Mouse (Mus musculus) midbrain, embryonic 14.5 days (tissue): ENCODE data around the gene Tmem267. TPM values are rescaled to one million over a fixed set of nuclear protein-coding genes. Genes with fewer than 3 reads are reported as not detected.
A peak's percentile ranks its signal among the peaks of the same experiment; 100 is the strongest.

Experiments
- ATAC-seq: fragments of 200-750 bp; cut with Nextera tagmentation; 2 replicates; pipeline ENCODE4 v1.8.0; 2017; ENCODE audit warnings: moderate number of reproducible peaks, moderate library complexity; ENCODE audit not compliant: low FRiP score, low TSS enrichment
- DNase-seq: peaks from one replicate; pipeline ENCODE4 v3.0.0-alpha.2; 2015
- H3K27ac ChIP-seq: fragments of 300-500 bp; sonication (generic); replicated peaks from 2 replicates; pipeline ENCODE4 v1.5.1; 2014; ENCODE audit warnings: mild to moderate bottlenecking, low read depth, low read length, moderate library complexity
- H3K27me3 ChIP-seq: fragments of 300-500 bp; sonication (generic); 2 replicates; pipeline ENCODE4 v1.6.1; 2014; ENCODE audit warnings: low read length, control low read depth, mixed read lengths; ENCODE audit not compliant: control insufficient read depth, insufficient read depth
- H3K36me3 ChIP-seq: fragments of 300-500 bp; sonication (generic); 2 replicates; pipeline ENCODE4 v1.6.1; 2014; ENCODE audit warnings: low read length, control low read depth; ENCODE audit not compliant: control insufficient read depth, insufficient read depth
- H3K4me1 ChIP-seq: fragments of 300-500 bp; sonication (generic); 2 replicates; pipeline ENCODE4 v1.6.1; 2014; ENCODE audit warnings: mild to moderate bottlenecking, antibody characterized with exemption, low read length, control low read depth; ENCODE audit not compliant: control insufficient read depth, insufficient read depth
- H3K4me2 ChIP-seq: fragments of 300-500 bp; sonication (generic); 2 replicates; pipeline ENCODE4 v1.6.1; 2014; ENCODE audit warnings: mild to moderate bottlenecking, low read length, moderate library complexity
- H3K4me3 ChIP-seq: fragments of 300-500 bp; sonication (generic); replicated peaks from 2 replicates; pipeline ENCODE4 v1.5.1; 2014; ENCODE audit warnings: low read depth, low read length
- H3K9ac ChIP-seq: fragments of 300-500 bp; sonication (generic); replicated peaks from 2 replicates; pipeline ENCODE4 v1.6.1; 2014; ENCODE audit warnings: mild to moderate bottlenecking, low read length, moderate library complexity
- H3K9me3 ChIP-seq: fragments of 300-500 bp; sonication (generic); 2 replicates; pipeline ENCODE4 v1.6.1; 2016; ENCODE audit warnings: low read length, control low read depth, mixed read lengths; ENCODE audit not compliant: control insufficient read depth
- WGBS: fragments of 180-500 bp; shearing (Covaris S2); extraction: QIAGEN DNeasy Blood & Tissue Kit; methylation state at CpG from one replicate; pipeline ENCODE4 v1.1.7; 2014; 5-methylcytosine and 5-hydroxymethylcytosine counted together
- polyA plus RNA-seq: library from polyadenylated mRNA; unstranded; fragments of >200 nt; fragmentation: Nextera tagmentation; extraction: Ambion mirVana; gene quantifications from 2 replicates; pipeline ENCODE4 v1.2.1, GENCODE M21; 2014

The Tmem267 gene
- polyA plus RNA-seq, 1 experiment from 2014 or later: 6.6 TPM

DNA sequence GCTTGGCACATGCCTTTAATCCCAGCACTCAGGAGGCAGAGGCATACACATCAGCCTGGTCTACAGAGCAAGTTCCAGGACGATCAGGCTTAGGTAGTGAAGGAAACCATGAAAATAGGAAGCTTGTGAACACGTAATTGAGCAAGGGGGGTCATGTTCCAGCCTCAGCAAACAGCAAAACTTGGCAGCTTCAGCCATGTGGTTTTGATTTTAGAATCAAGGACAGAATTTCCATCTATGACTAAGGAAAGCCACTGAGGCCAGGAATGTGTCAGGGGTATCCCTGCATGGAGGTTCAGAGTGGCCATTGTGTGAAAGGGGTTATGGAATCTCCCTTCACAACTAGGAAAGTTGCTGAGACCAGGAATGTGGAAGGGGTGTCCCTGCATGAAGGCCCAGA lies 147.7 kb downstream of the Tmem267 start:
- no peaks in the 10 kb centered on the region for H3K36me3 ChIP-seq
- ATAC-seq: no peak
- H3K9ac ChIP-seq: no peak overlapping the region
- H3K4me1 ChIP-seq: no peaks in the 10 kb centered on the region
- DNase-seq: no peak
- no peaks in the 10 kb centered on the region for H3K9me3 ChIP-seq
- H3K27ac ChIP-seq: no peak overlapping the region
- H3K4me3 ChIP-seq: no peak overlapping the region
- WGBS: 80% methylated on average over 2 of the region's 2 CpGs
- no peak overlapping the region for H3K4me2 ChIP-seq
- H3K27me3 ChIP-seq: no peaks in the 10 kb centered on the region

DNA sequence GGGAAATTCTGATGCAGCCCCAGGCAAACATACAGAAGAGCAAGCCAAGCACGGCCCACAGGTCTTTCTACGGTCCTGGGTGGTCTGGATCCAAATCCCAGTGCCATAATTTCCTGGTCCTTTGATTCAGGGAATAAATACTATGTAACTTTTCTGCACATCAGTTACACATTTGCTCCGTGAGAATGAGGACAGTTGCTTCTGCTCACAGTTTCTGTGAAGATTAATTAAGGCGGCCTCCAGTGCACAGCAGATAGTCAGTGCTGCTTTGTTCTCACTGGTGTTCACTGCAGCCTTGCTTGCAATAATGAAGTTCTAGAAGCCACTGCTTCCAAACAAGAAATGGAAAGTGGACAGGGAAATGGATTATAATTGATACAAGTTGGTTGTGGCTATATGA lies 150.0 kb downstream of the Tmem267 start:
- no peaks in the 10 kb centered on the region for H3K4me1 ChIP-seq
- no peak overlapping the region for H3K4me2 ChIP-seq
- H3K36me3 ChIP-seq: no peaks in the 10 kb centered on the region
- H3K27me3 ChIP-seq: no peaks in the 10 kb centered on the region
- no peak overlapping the region for H3K27ac ChIP-seq
- no peak for ATAC-seq
- WGBS: 83% methylated on average over 4 of the region's 4 CpGs
- H3K9ac ChIP-seq: no peak overlapping the region
- H3K4me3 ChIP-seq: no peak overlapping the region
- H3K9me3 ChIP-seq: no peaks in the 10 kb centered on the region
- no peak for DNase-seq

DNA sequence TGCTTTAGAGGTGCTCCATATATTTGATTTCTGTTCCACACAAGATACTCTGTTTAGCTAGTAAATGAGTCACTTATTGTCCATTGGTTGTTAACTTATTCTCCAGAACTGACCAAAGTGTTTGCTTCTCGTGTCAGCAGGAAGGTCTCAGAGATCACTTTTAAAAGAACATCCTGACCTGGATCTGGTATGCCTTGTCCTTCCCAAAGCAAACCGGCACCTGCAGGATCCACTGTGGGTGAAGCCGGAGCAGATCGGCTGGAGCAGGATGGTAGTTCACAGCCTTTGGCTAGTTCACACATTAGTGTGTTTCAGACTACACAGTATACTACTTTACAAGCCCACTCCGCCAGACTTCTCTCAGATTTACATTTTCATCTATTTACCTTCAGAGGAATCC lies 150.6 kb downstream of the Tmem267 start:
- no peaks in the 10 kb centered on the region for H3K36me3 ChIP-seq
- no peaks in the 10 kb centered on the region for H3K4me1 ChIP-seq
- H3K27me3 ChIP-seq: no peaks in the 10 kb centered on the region
- no peak overlapping the region for H3K9ac ChIP-seq
- H3K27ac ChIP-seq: no peak overlapping the region
- no peak for ATAC-seq
- DNase-seq: no peak
- H3K4me2 ChIP-seq: no peak overlapping the region
- no peaks in the 10 kb centered on the region for H3K9me3 ChIP-seq
- no peak overlapping the region for H3K4me3 ChIP-seq
- 92% methylated on average over 5 of the region's 5 CpGs for WGBS

DNA sequence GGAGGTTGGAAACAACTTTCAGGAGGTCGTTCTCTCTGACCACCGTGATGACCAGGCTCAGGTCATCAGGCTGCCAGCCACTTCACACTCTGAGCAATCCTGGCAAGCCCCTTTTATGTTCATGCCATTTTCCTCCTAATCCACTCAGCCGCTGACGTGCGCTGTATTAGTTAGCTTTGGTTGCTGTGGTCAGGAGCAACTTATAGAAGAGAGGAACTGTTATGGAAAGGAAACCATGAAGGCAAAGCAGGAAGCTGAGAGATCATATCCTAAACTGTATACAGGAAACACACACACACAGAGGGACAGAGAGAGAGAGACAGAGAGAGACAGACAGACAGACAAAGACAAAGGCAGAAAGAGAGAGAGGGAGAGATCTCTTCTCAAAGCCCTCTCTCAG lies 151.5 kb downstream of the Tmem267 start:
- Histone ChIP-seq H3K4me2 (no peak overlapping the region), H3K36me3 (no peaks in the 10 kb centered on the region), H3K4me1 (no peaks in the 10 kb centered on the region), H3K27ac (no peak overlapping the region), H3K9ac (no peak overlapping the region), H3K27me3 (no peaks in the 10 kb centered on the region), H3K4me3 (no peak overlapping the region), H3K9me3 (no peaks in the 10 kb centered on the region)
- DNase-seq: no peak
- WGBS: 74% methylated on average over 5 of the region's 5 CpGs
- ATAC-seq: no peak

DNA sequence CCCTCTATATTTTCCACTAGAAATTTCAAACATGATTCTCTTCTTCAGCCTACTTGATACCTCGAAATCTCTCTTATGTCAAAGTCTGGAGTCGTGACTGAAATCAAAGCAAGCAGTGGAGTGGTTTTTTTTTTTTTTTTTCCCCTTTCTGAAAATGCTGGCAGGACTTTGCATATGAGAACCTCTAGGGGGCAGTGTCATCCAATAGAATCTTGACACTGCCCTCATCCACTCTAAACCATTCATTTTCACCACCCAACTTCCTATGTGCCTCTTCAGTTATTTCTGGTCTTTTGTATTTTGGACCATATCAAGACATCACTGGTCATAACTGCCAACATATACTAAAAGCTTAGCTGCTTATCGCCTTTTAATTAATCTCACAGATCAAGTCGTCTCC lies 152.7 kb downstream of the Tmem267 start:
- H3K9me3 ChIP-seq: no peaks in the 10 kb centered on the region
- no peaks in the 10 kb centered on the region for H3K36me3 ChIP-seq
- no peaks in the 10 kb centered on the region for H3K27me3 ChIP-seq
- H3K9ac ChIP-seq: no peak overlapping the region
- H3K4me3 ChIP-seq: no peak overlapping the region
- ATAC-seq (no peak), DNase-seq (peak; percentile 83)
- H3K27ac ChIP-seq: no peak overlapping the region
- WGBS: 36% methylated on average over 4 of the region's 4 CpGs
- H3K4me1 ChIP-seq: no peaks in the 10 kb centered on the region
- H3K4me2 ChIP-seq: no peak overlapping the region

DNA sequence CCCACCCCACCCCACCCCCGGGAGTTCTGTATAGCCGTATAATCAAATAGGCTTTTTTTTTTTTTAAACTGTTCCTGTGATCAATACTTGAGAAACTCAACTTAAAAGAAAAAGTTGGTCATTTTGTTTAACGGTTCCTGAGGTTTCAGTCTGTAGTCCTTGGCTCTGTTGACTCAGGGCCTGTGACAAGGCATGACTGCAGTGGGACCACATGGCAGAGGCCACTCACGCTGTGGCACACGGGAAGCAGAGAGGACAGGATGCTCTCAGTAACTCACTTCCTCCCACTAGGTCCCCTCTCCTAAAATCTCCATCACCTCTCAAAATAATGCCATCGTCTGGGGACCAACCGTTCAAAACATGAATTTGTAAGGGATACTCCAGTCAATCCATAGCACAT lies 153.3 kb downstream of the Tmem267 start:
- no peaks in the 10 kb centered on the region for H3K27me3 ChIP-seq
- DNase-seq (no peak), ATAC-seq (no peak)
- H3K4me3 ChIP-seq: no peak overlapping the region
- no peak overlapping the region for H3K9ac ChIP-seq
- no peaks in the 10 kb centered on the region for H3K4me1 ChIP-seq
- H3K36me3 ChIP-seq: no peaks in the 10 kb centered on the region
- no peaks in the 10 kb centered on the region for H3K9me3 ChIP-seq
- WGBS: 87% methylated on average over 7 of the region's 7 CpGs
- H3K4me2 ChIP-seq: no peak overlapping the region
- H3K27ac ChIP-seq: no peak overlapping the region

DNA sequence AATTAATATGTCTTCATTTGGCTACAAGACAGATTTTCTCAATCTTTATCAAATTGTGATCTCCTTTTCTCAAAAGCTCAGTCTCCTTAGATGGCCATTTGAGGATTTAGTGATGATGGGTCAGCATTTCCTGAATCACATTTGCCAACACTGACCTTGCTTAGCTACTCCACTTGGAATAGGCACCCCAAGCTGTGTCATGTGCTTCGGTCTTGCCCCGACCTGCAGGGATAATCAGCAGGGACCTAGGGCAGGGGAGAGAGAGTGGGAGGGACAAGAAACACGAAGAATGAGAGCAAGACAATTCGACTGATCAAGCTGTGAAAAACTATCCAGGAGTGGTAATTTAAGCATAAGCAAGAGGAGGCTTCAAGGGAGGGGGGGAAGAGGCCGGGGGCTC lies 156.9 kb downstream of the Tmem267 start:
- Histone ChIP-seq H3K27me3 (no peaks in the 10 kb centered on the region), H3K9ac (no peak overlapping the region), H3K36me3 (no peaks in the 10 kb centered on the region), H3K9me3 (no peaks in the 10 kb centered on the region), H3K27ac (no peak overlapping the region), H3K4me1 (no peaks in the 10 kb centered on the region), H3K4me3 (no peak overlapping the region), H3K4me2 (no peak overlapping the region)
- ATAC-seq: no peak
- DNase-seq: no peak
- 64% methylated on average over 5 of the region's 5 CpGs for WGBS

DNA sequence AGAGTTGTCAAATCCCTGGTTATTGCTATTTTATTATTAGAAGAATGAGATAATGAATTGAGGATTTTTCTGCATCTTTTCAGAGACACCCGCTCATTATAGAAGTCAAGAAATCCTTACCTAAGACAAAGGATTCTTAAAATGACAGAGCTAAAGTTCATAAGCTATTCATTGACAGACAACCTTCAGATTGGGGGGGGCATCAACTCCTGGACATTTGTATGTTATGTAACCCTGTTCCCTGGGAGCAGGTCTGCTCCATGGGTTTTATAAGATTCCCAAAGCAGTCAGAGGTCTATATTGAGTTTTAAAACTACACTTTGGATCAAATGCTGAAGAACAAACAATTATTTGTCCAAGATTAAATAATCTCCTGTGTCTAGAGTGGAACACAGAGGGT lies 158.7 kb downstream of the Tmem267 start:
- Histone ChIP-seq H3K4me1 (no peaks in the 10 kb centered on the region), H3K27ac (no peak overlapping the region), H3K27me3 (no peaks in the 10 kb centered on the region), H3K9me3 (no peaks in the 10 kb centered on the region), H3K4me2 (no peak overlapping the region), H3K9ac (no peak overlapping the region), H3K4me3 (no peak overlapping the region), H3K36me3 (no peaks in the 10 kb centered on the region)
- WGBS: 90% methylated on average over 1 of the region's 1 CpGs
- ATAC-seq: no peak
- no peak for DNase-seq

DNA sequence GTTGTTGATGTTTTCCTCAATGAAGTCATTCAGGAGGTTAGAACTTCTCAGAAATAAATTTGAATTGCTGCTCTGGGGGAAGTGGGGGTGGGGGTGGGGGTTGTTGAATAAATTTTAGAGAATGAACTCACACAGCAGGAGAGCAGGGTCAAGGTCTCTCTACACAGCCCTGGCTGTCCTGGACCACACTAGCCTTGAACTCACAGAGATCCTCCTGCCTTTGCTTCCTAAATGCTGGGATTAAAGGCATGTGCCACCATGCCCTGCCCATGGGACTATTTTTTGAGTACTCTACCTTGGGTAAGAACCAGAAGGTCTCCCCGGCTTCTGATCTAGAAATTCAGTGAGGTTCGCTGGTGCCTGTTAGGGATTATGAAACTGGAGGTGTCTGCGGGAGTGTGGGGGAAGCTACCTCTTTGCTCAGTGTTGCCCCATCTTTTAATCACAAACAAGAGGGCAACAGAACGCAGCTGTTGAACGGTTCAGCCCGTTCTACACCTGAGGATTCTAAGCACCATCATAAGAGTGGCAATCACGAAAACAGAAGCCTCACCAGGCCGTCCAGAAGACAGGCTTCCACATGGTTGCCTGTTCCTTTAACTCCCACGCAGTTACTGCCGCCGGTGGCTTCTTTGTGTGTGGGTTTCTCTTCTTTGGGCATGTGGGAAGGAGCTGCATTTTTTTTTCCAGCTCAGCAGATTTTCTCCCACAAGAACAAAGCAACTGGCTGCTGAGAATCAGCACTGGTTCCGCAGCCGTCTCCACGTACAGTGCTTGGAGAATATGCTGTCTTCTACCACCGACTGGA lies 161.3 kb downstream of the Tmem267 start:
- H3K27ac ChIP-seq: peak overlapping the region; percentile 67
- H3K9ac ChIP-seq: no peak overlapping the region
- no peaks in the 10 kb centered on the region for H3K9me3 ChIP-seq
- H3K4me1 ChIP-seq: no peaks in the 10 kb centered on the region
- 44% methylated on average over 15 of the region's 15 CpGs for WGBS
- no peaks in the 10 kb centered on the region for H3K36me3 ChIP-seq
- peak overlapping the region; percentile 15; the same call in 1 of the 2 replicates for H3K4me2 ChIP-seq
- DNase-seq (peak; percentile 52), ATAC-seq (no peak)
- H3K4me3 ChIP-seq: no peak overlapping the region
- H3K27me3 ChIP-seq: no peaks in the 10 kb centered on the region
